Mouse (Mus musculus) cortical plate, adult 2 months (tissue): ENCODE results near the gene Rps15.

Experiments
- CTCF ChIP-seq: fragments of 200-500 bp; IDR thresholded peaks from 2 replicates; pipeline ENCODE4 v1.5.1; 2011; ENCODE audit warnings: mild to moderate bottlenecking, control low read depth, low read length; ENCODE audit not compliant: insufficient read depth; ENCODE audit errors: extremely low read depth
- POLR2A ChIP-seq: fragments of 200-500 bp; IDR thresholded peaks from 2 replicates; pipeline ENCODE4 v1.6.1; 2011; ENCODE audit warnings: mild to moderate bottlenecking, low read length, control low read depth; ENCODE audit not compliant: insufficient read depth; ENCODE audit errors: extremely low read depth

GRCm38 (mm10) chr10:80302082-80302355, 9.8 kb downstream of the Rps15 start:
- TF ChIP-seq CTCF = no peak
- no peak for TF ChIP-seq POLR2A
